In the genomic region with DNA sequence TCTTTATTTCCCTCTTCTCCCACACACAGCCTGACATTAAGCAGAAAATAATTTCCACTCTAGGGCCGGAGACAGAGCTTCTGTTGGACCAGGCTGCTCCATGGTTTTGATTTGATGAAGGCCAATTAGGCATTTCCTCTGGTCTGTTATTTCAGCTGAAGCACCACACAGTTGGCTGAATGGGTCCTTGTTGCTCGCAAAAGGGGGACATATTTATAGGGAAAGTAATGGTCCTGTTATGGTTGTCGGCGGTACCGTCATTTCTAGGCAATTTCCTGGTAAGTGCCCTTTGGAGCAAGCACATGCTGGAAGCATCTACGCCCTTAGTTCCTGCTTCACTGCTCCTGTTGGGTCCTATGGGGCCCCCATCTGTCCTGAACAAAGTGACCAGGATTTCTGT, we compare ENCODE assay signal across 26 mouse cellular contexts. TPM values are rescaled to one million over a fixed set of nuclear protein-coding genes. Genes with fewer than 3 reads are reported as not detected.
DNase-seq lines count a peak whose midpoint lies in the region; ATAC-seq lines count a peak whose summit lies in the region.
"Had no signal": no experiment of that assay in that cellular context is flagged by ENCODE, and none has a peak within 500 bp of the region (broad histone marks: within the 10 kb centered on the region; RNA-seq: fewer than 3 reads in every experiment).

No protein-coding gene starts in this region.

- WGBS in hindbrain, embryonic 13.5 days, result 73% methylated on average over 6 of the region's 6 CpGs
- WGBS in hindbrain, embryonic 12.5 days, result 68% methylated on average over 6 of the region's 6 CpGs

- H3K27ac ChIP-seq in hindbrain, embryonic 13.5 days, result no peak overlapping the region
- no peak overlapping the region for H3K27ac ChIP-seq in hindbrain, embryonic 12.5 days
- H3K27ac ChIP-seq: hindbrain, postnatal 0 days; liver, embryonic 14.5 days; lung, embryonic 15.5 days; macrophage; midbrain, embryonic 12.5 days; neural tube, embryonic 12.5 days had no signal

- H3K27me3 ChIP-seq in hindbrain, embryonic 13.5 days, result peaks cover 16% of the 10 kb centered on the region
- peaks cover 6% of the 10 kb centered on the region; the same call in 1 of the 2 replicates for H3K27me3 ChIP-seq in hindbrain, embryonic 12.5 days
- H3K27me3 ChIP-seq: heart, embryonic 12.5 days; neural tube, embryonic 12.5 days had no signal

- DNase-seq in embryo, embryonic 10 days (ENCODE audit: low spot score), result peak; percentile 32
- no peak for DNase-seq in embryo, embryonic 9.5 days (ENCODE audit: extremely low spot score)
- peak; percentile 60 for DNase-seq in forelimb bud, embryonic 11.5 days (ENCODE audit: low read depth, low spot score)
- peak; percentile 20 for DNase-seq in mesoderm, embryonic 11.5 days (ENCODE audit: low read depth, low spot score)
- DNase-seq in retina, postnatal 1 day, result no peak
- no peak for DNase-seq in spleen, postnatal 36 days (ENCODE audit: low spot score in 2 of 2)
- DNase-seq: adrenal gland, adult 8-10 months; cerebellum, adult 9-11 months; gastrocnemius, postnatal 14 days; heart, postnatal 4 days; kidney, adult 11 months; layer of hippocampus, postnatal 36 days; right cerebral cortex, adult 18-20 months; thymus, postnatal 36 days had no signal

- H3K9me3 ChIP-seq in hindbrain, embryonic 13.5 days, result no peaks in the 10 kb centered on the region
- no peaks in the 10 kb centered on the region for H3K9me3 ChIP-seq in hindbrain, embryonic 12.5 days (replicated peaks)
- H3K9me3 ChIP-seq: heart, embryonic 12.5 days; lung, embryonic 15.5 days; midbrain, embryonic 12.5 days; neural tube, embryonic 12.5 days had no signal

- 0 out of 2 replicates have a peak overlapping the region, but pooled peaks have one; percentile 24 for H3K9ac ChIP-seq in hindbrain, embryonic 13.5 days
- no peak overlapping the region for H3K9ac ChIP-seq in hindbrain, embryonic 12.5 days
- H3K9ac ChIP-seq: heart, embryonic 12.5 days; liver, embryonic 14.5 days; lung, embryonic 15.5 days; midbrain, embryonic 12.5 days; neural tube, embryonic 12.5 days had no signal

- no peak for ATAC-seq in hindbrain, embryonic 13.5 days (ENCODE audit: low FRiP score)
- ATAC-seq in hindbrain, embryonic 12.5 days (ENCODE audit: low FRiP score), result no peak
- ATAC-seq: hindbrain, postnatal 0 days had no signal

- H3K36me3 ChIP-seq in hindbrain, embryonic 13.5 days, result no peaks in the 10 kb centered on the region
- H3K36me3 ChIP-seq in hindbrain, embryonic 12.5 days, result no peaks in the 10 kb centered on the region
- H3K36me3 ChIP-seq: heart, embryonic 12.5 days; lung, embryonic 15.5 days; midbrain, embryonic 12.5 days; neural tube, embryonic 12.5 days had no signal

- no peak overlapping the region for H3K4me2 ChIP-seq in hindbrain, embryonic 13.5 days
- H3K4me2 ChIP-seq in hindbrain, embryonic 12.5 days (replicated peaks), result no peak overlapping the region
- H3K4me2 ChIP-seq: heart, embryonic 12.5 days; lung, embryonic 15.5 days; midbrain, embryonic 12.5 days; neural tube, embryonic 12.5 days had no signal

- H3K4me3 ChIP-seq in hindbrain, embryonic 13.5 days, result no peak overlapping the region
- no peak overlapping the region for H3K4me3 ChIP-seq in hindbrain, embryonic 12.5 days
- H3K4me3 ChIP-seq: heart, embryonic 12.5 days; lung, embryonic 15.5 days; midbrain, embryonic 12.5 days; neural tube, embryonic 12.5 days had no signal

- peaks cover 6% of the 10 kb centered on the region; the same call in 1 of the 2 replicates for H3K4me1 ChIP-seq in hindbrain, embryonic 13.5 days (replicated peaks)
- H3K4me1 ChIP-seq in hindbrain, embryonic 12.5 days, result peaks cover 4% of the 10 kb centered on the region; the same call in 1 of the 2 replicates
- H3K4me1 ChIP-seq: neural tube, embryonic 12.5 days had no signal

RNA-seq across cellular contexts. Expression of gene 4930564D02Rik, which starts 5.7 kb away (rescaled TPM):
- not detected in 2 replicates for polyA plus RNA-seq in hindbrain, embryonic 13.5 days (2015; fragmentation: Nextera tagmentation; extraction: Ambion mirVana)
- polyA plus RNA-seq in hindbrain, embryonic 12.5 days (2016; fragmentation: Nextera tagmentation; extraction: Ambion mirVana), result not detected in 2 replicates
- polyA plus RNA-seq: cortical plate, adult 2 months; frontal cortex, adult 2 months; heart, embryonic 12.5 days; hindbrain, postnatal 0 days; kidney, embryonic 16.5 days; liver, embryonic 14.5 days; lung, embryonic 15.5 days; macrophage; midbrain, embryonic 12.5 days; neural tube, embryonic 12.5 days had no signal

RNA-seq across cellular contexts. Expression of gene Cttnbp2nl, which starts 8.0 kb away (rescaled TPM):
- 62.9 and 66.5 TPM in 2 replicates for polyA plus RNA-seq in hindbrain, embryonic 13.5 days (2015; fragmentation: Nextera tagmentation; extraction: Ambion mirVana)
- polyA plus RNA-seq in hindbrain, embryonic 12.5 days (2016; fragmentation: Nextera tagmentation; extraction: Ambion mirVana), result 60.3 and 66.8 TPM in 2 replicates

Comparison
In these comparisons a context has a peak if more than half of its experiments do, and no peak if none do; other contexts are left out.
1. DNase-seq: peak in embryo, embryonic 10 days (single experiment), forelimb bud, embryonic 11.5 days (single experiment) and mesoderm, embryonic 11.5 days (single experiment); none in embryo, embryonic 9.5 days (single experiment), retina, postnatal 1 day (single experiment) and spleen, postnatal 36 days (0 of 2).